Mouse (Mus musculus): ENCODE measurements around the gene Zmynd8.

GRCm38 (mm10) chr2:165852896-165853633, 45.8 kb downstream of the Zmynd8 start:
- TF ChIP-seq CTCF (IDR thresholded peaks at IDR 0.05; ENCODE audit: low read depth, low read length) (no peak), POLR2A (IDR thresholded peaks at IDR 0.05; ENCODE audit: insufficient read depth, low read length) (no peak)
